Mouse (Mus musculus): ENCODE results near the gene Bscl2.

- TF ChIP-seq POLR2A (IDR thresholded peaks at IDR 0.05; ENCODE audit: low read depth, low read length) (no peak), CTCF (conservative IDR thresholded peaks at IDR 0.05; ENCODE audit: insufficient read depth, insufficient read length, low read depth, low read length) (no peak)
Observed at GRCm38 (mm10) chr19:8820424-8820956, 16.8 kb upstream of the Bscl2 start.
